Mouse (Mus musculus) liver, adult 2 months (tissue): Measurements from ENCODE around the gene Mcfd2. TPM values are rescaled to one million over a fixed set of nuclear protein-coding genes. Genes with fewer than 3 reads are reported as not detected.

Source experiments
- DNase-seq: peaks from one replicate; pipeline ENCODE4 v3.0.0-alpha.2; 2011; ENCODE audit warnings: low read depth, low spot score; ENCODE audit errors: extremely low read depth
- H3K27ac ChIP-seq: fragments of 200-500 bp; replicated peaks from 2 replicates; pipeline ENCODE4 v1.5.1; 2012; ENCODE audit warnings: low read depth, mild to moderate bottlenecking, control low read depth, inconsistent platforms, low read length; ENCODE audit not compliant: insufficient read depth
- H3K27me3 ChIP-seq: fragments of 200-500 bp; 2 replicates; pipeline ENCODE4 v1.6.1; 2012; ENCODE audit warnings: mild to moderate bottlenecking, moderate library complexity, low read length, inconsistent platforms; ENCODE audit not compliant: control insufficient read depth, insufficient read depth
- H3K36me3 ChIP-seq: fragments of 200-500 bp; 2 replicates; pipeline ENCODE4 v1.6.1; 2012; ENCODE audit warnings: low read length, inconsistent platforms; ENCODE audit not compliant: control insufficient read depth, insufficient read depth
- H3K4me1 ChIP-seq: fragments of 200-500 bp; 2 replicates; pipeline ENCODE4 v1.6.1; 2011; ENCODE audit warnings: low read length; ENCODE audit not compliant: control insufficient read depth, insufficient read depth
- H3K4me3 ChIP-seq: fragments of 200-500 bp; 2 replicates; pipeline ENCODE4 v1.5.1; 2011; ENCODE audit warnings: low read depth, mild to moderate bottlenecking, control low read depth, low read length, moderate library complexity; ENCODE audit not compliant: insufficient read depth
- H3K79me2 ChIP-seq: fragments of 200-500 bp; 2 replicates; pipeline ENCODE4 v1.6.1; 2012; ENCODE audit warnings: inconsistent platforms, mild to moderate bottlenecking, low read length, moderate library complexity; ENCODE audit not compliant: control insufficient read depth, insufficient read depth
- H3K9ac ChIP-seq: fragments of 200-500 bp; 2 replicates; pipeline ENCODE4 v1.6.1; 2012; ENCODE audit warnings: low read depth, mild to moderate bottlenecking, control low read depth, inconsistent platforms, low read length
- CTCF ChIP-seq: fragments of 200-500 bp; IDR thresholded peaks from 2 replicates; pipeline ENCODE4 v1.5.1; 2011; ENCODE audit warnings: low read depth, low read length, control low read depth
- POLR2A ChIP-seq: fragments of 200-500 bp; IDR thresholded peaks from 2 replicates; pipeline ENCODE4 v1.6.1; 2011; ENCODE audit warnings: low read length, control low read depth; ENCODE audit not compliant: insufficient read depth; ENCODE audit errors: extremely low read depth
- WGBS: fragments of 180-500 bp; shearing (Covaris S2); methylation state at CpG from one replicate; pipeline ENCODE4 v1.1.7; 2018; 5-methylcytosine and 5-hydroxymethylcytosine counted together
- polyA plus RNA-seq: library from polyadenylated mRNA; depleted of rRNA; stranded (reverse); fragments of >200 nt; gene quantifications from 2 replicates; pipeline ENCODE4 v1.2.3, GENCODE M21; 2012
- total RNA-seq: library from RNA; depleted of rRNA; stranded (reverse); fragments of >200 nt; gene quantifications from 2 replicates; pipeline ENCODE4 v1.2.3, GENCODE M21; 2014

Mcfd2 gene
- total and polyA plus RNA-seq, 2 experiments = 231 to 263 TPM

- Histone ChIP-seq H3K4me1 (peaks cover 16% of the 10 kb centered on the region), H3K79me2 (no peaks in the 10 kb centered on the region), H3K36me3 (peaks cover 10% of the 10 kb centered on the region; the same call in 1 of the 2 replicates), H3K9ac (no peak overlapping the region), H3K27me3 (no peaks in the 10 kb centered on the region), H3K4me3 (no peak overlapping the region), H3K27ac (no peak overlapping the region)
- TF ChIP-seq CTCF = no peak
- no peak for TF ChIP-seq POLR2A
- DNase-seq = no peak
- WGBS = 78% methylated on average over 12 of the region's 12 CpGs
These were observed 46.6 kb upstream of the Mcfd2 start for GRCm38 (mm10) chr17:87312351-87312750.

GRCm38 (mm10) chr17:87310497-87310896 lies 44.8 kb upstream of the Mcfd2 start:
- no peaks in the 10 kb centered on the region for H3K27me3 ChIP-seq
- peaks cover 10% of the 10 kb centered on the region; the same call in 1 of the 2 replicates for H3K36me3 ChIP-seq
- H3K9ac ChIP-seq = no peak overlapping the region
- 94% methylated on average over 7 of the region's 7 CpGs for WGBS
- peaks cover 4% of the 10 kb centered on the region for H3K4me1 ChIP-seq
- peaks cover 9% of the 10 kb centered on the region; the same call in 1 of the 2 replicates for H3K79me2 ChIP-seq
- no peak overlapping the region for H3K27ac ChIP-seq
- H3K4me3 ChIP-seq = no peak overlapping the region
- TF ChIP-seq CTCF (no peak), POLR2A (no peak)
- DNase-seq = no peak

GRCm38 (mm10) chr17:87309073-87309788 lies 43.5 kb upstream of the Mcfd2 start:
- 75% methylated on average over 12 of the region's 12 CpGs for WGBS
- H3K9ac ChIP-seq = no peak overlapping the region
- H3K79me2 ChIP-seq = peaks cover 17% of the 10 kb centered on the region; the same call in 1 of the 2 replicates
- H3K4me1 ChIP-seq = peaks cover 9% of the 10 kb centered on the region
- no peak for TF ChIP-seq CTCF
- H3K36me3 ChIP-seq = peaks cover 10% of the 10 kb centered on the region; the same call in 1 of the 2 replicates
- no peak overlapping the region for H3K4me3 ChIP-seq
- no peak overlapping the region for H3K27ac ChIP-seq
- no peaks in the 10 kb centered on the region for H3K27me3 ChIP-seq
- no peak for DNase-seq

GRCm38 (mm10) chr17:87306746-87307145 lies 41.0 kb upstream of the Mcfd2 start:
- no peak for DNase-seq
- H3K9ac ChIP-seq = peak overlapping the region; percentile 3; the same call in 1 of the 2 replicates

GRCm38 (mm10) chr17:87305065-87305464 lies 39.3 kb upstream of the Mcfd2 start:
- no peak overlapping the region for H3K4me3 ChIP-seq
- H3K27me3 ChIP-seq = no peaks in the 10 kb centered on the region
- TF ChIP-seq CTCF = no peak
- no peak for TF ChIP-seq POLR2A
- peaks cover 24% of the 10 kb centered on the region for H3K79me2 ChIP-seq
- 0 out of 2 replicates have a peak overlapping the region, but pooled peaks have one; percentile 8 for H3K9ac ChIP-seq
- 86% methylated on average over 8 of the region's 8 CpGs for WGBS
- peaks cover 10% of the 10 kb centered on the region; the same call in 1 of the 2 replicates for H3K36me3 ChIP-seq
- no peak for DNase-seq
- peak overlapping the region; percentile 53 for H3K27ac ChIP-seq
- peaks cover 29% of the 10 kb centered on the region for H3K4me1 ChIP-seq

More at GRCm38 (mm10) chr17:87306746-87307145, 41.0 kb upstream of the Mcfd2 start:
- Histone ChIP-seq H3K4me1 (peaks cover 29% of the 10 kb centered on the region), H3K79me2 (peaks cover 21% of the 10 kb centered on the region; the same call in 1 of the 2 replicates), H3K4me3 (no peak overlapping the region), H3K27ac (no peak overlapping the region), H3K27me3 (no peaks in the 10 kb centered on the region), H3K36me3 (peaks cover 10% of the 10 kb centered on the region; the same call in 1 of the 2 replicates)
- WGBS = 81% methylated on average over 8 of the region's 8 CpGs
- no peak for TF ChIP-seq CTCF
- no peak for TF ChIP-seq POLR2A
